Mouse (Mus musculus) cortical plate, adult 2 months (tissue): ENCODE measurements at regions not wholly inside any gene's neighbourhood (a gene's known extent, or its start where the extent isn't known, plus 50 kb on each side); places are given as distances from the start of the nearest gene placed in this dataset.

ENCODE experiments used
- H3K27ac ChIP-seq: fragments of 200-500 bp; 2 replicates; pipeline ENCODE4 v1.5.1; 2012; ENCODE audit warnings: low read length, control low read depth, inconsistent platforms; ENCODE audit not compliant: insufficient read depth
- H3K4me1 ChIP-seq: fragments of 200-500 bp; 2 replicates; pipeline ENCODE4 v1.6.1; 2011; ENCODE audit warnings: low read length; ENCODE audit not compliant: control insufficient read depth, insufficient read depth
- H3K4me3 ChIP-seq: fragments of 200-500 bp; 2 replicates; pipeline ENCODE4 v1.5.1; 2011; ENCODE audit warnings: mild to moderate bottlenecking, low read length, control low read depth; ENCODE audit not compliant: insufficient read depth
- CTCF ChIP-seq: fragments of 200-500 bp; IDR thresholded peaks from 2 replicates; pipeline ENCODE4 v1.5.1; 2011; ENCODE audit warnings: mild to moderate bottlenecking, control low read depth, low read length; ENCODE audit not compliant: insufficient read depth; ENCODE audit errors: extremely low read depth
- POLR2A ChIP-seq: fragments of 200-500 bp; IDR thresholded peaks from 2 replicates; pipeline ENCODE4 v1.6.1; 2011; ENCODE audit warnings: mild to moderate bottlenecking, low read length, control low read depth; ENCODE audit not compliant: insufficient read depth; ENCODE audit errors: extremely low read depth

GRCm38 (mm10) chr10:91424786-91425185 is 243.7 kb upstream of the Tmpo start:
- no peak overlapping the region for H3K4me3 ChIP-seq
- TF ChIP-seq CTCF, result no peak
- no peak for TF ChIP-seq POLR2A
- H3K27ac ChIP-seq, result no peak overlapping the region
- H3K4me1 ChIP-seq, result no peaks in the 10 kb centered on the region

GRCm38 (mm10) chr10:91387255-91387654 is 206.1 kb upstream of the Tmpo start:
- TF ChIP-seq POLR2A (no peak), CTCF (no peak)
- Histone ChIP-seq H3K4me3 (no peak overlapping the region), H3K4me1 (no peaks in the 10 kb centered on the region), H3K27ac (no peak overlapping the region)

- no peaks in the 10 kb centered on the region for H3K4me1 ChIP-seq
- no peak for TF ChIP-seq CTCF
- TF ChIP-seq POLR2A, result no peak
- H3K27ac ChIP-seq, result no peak overlapping the region
- H3K4me3 ChIP-seq, result no peak overlapping the region
Measured at GRCm38 (mm10) chr10:91384372-91384771, 203.3 kb upstream of the Tmpo start.

GRCm38 (mm10) chr10:91376683-91377082 is 195.6 kb upstream of the Tmpo start:
- TF ChIP-seq POLR2A (no peak), CTCF (no peak)
- no peaks in the 10 kb centered on the region for H3K4me1 ChIP-seq
- no peak overlapping the region for H3K4me3 ChIP-seq
- H3K27ac ChIP-seq, result no peak overlapping the region

GRCm38 (mm10) chr10:91367488-91367887 is 186.4 kb upstream of the Tmpo start:
- Histone ChIP-seq H3K4me1 (no peaks in the 10 kb centered on the region), H3K4me3 (no peak overlapping the region), H3K27ac (no peak overlapping the region)
- no peak for TF ChIP-seq POLR2A
- no peak for TF ChIP-seq CTCF

GRCm38 (mm10) chr10:91362587-91362986 is 181.5 kb upstream of the Tmpo start:
- TF ChIP-seq POLR2A, result no peak
- no peak for TF ChIP-seq CTCF
- no peaks in the 10 kb centered on the region for H3K4me1 ChIP-seq

GRCm38 (mm10) chr10:91361621-91362020 is 180.5 kb upstream of the Tmpo start:
- H3K27ac ChIP-seq, result no peak overlapping the region
- H3K4me1 ChIP-seq, result no peaks in the 10 kb centered on the region
- no peak overlapping the region for H3K4me3 ChIP-seq
- no peak for TF ChIP-seq CTCF
- no peak for TF ChIP-seq POLR2A

More at GRCm38 (mm10) chr10:91362587-91362986, 181.5 kb upstream of the Tmpo start:
- Histone ChIP-seq H3K27ac (no peak overlapping the region), H3K4me3 (no peak overlapping the region)

GRCm38 (mm10) chr10:91345465-91345864 is 164.3 kb upstream of the Tmpo start:
- no peak for TF ChIP-seq POLR2A
- TF ChIP-seq CTCF, result no peak
- Histone ChIP-seq H3K27ac (no peak overlapping the region), H3K4me3 (no peak overlapping the region), H3K4me1 (no peaks in the 10 kb centered on the region)

- H3K27ac ChIP-seq, result no peak overlapping the region
- H3K4me1 ChIP-seq, result no peaks in the 10 kb centered on the region
- TF ChIP-seq POLR2A (no peak), CTCF (no peak)
- no peak overlapping the region for H3K4me3 ChIP-seq
Measured at GRCm38 (mm10) chr10:91342083-91342482, 161.0 kb upstream of the Tmpo start.

GRCm38 (mm10) chr10:91339361-91339760 is 158.2 kb upstream of the Tmpo start:
- no peaks in the 10 kb centered on the region for H3K4me1 ChIP-seq
- no peak overlapping the region for H3K27ac ChIP-seq

More at GRCm38 (mm10) chr10:91339361-91339760, 158.2 kb upstream of the Tmpo start:
- H3K4me3 ChIP-seq, result no peak overlapping the region
- TF ChIP-seq CTCF (no peak), POLR2A (no peak)
